Mouse (Mus musculus): ENCODE measurements at regions not wholly inside any gene's neighbourhood (a gene's known extent, or its start where the extent isn't known, plus 50 kb on each side); places are given as distances from the start of the nearest gene placed in this dataset.

DNA sequence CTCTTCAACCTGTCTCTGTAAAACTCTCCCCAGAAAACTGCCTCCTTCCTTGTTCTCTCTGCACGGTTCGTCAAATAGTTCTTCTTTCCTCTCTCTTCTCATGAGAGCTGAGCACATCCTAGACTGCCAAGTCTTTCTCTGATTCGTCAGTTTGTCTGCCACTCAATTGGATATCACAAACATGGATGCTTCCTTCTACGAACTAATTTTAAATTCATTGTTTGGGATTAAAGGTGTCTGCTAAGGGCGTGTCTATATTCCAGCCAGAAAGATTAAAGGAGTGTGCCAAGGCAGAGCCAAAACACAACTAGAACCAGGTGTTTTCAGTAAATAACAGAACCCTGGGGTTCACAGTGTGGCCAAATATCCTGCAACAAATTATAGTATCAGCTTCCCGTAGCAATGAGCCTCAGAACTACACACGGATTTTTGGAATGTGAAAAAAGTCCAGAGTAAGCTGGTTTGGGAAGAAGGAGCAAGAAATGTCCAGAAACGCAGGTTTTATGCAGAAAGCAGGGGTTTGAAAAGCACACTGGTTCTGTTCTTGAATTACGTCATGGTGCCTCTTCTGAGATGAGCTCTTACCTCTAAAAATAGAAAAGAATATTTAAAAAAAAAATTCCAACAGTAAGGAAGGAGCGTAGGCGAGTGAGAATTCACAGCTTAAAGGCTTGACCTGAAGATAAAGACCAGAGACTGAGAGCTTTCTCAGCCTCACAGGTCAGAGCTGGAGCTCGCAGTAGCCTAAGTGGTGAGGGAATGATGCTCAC is 206.0 kb upstream of the Jmjd1c start:
- H3K4me3 ChIP-seq (ENCODE audit: insufficient read depth, low read depth, low read length), result no peak overlapping the region
- no peaks in the 10 kb centered on the region for H3K4me1 ChIP-seq (ENCODE audit: control insufficient read depth, insufficient read depth, insufficient read length, low read length)
- no peak overlapping the region for H3K27ac ChIP-seq (replicated peaks; ENCODE audit: low read depth, low read length)

DNA sequence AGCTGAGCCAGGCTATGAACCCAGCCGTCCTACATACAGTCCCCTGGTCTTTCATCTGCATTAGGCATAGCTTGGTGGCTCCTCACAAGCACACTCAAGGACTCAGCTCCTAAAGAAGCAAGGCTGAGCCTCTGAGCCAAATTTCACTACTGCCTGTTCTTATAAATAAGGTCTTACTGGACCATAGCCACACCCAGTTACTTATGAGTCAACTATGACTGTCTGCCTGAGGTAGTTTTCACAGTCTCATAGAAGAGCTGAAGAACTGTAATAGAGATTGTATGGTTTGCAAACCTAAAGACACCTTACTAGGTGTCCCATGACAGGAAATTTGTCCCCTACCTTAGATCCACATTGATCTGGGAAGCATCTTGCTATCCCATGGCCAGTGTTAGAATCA is 204.1 kb upstream of the Jmjd1c start:
- no peak overlapping the region for H3K4me3 ChIP-seq (ENCODE audit: insufficient read depth, low read depth, low read length)
- no peak overlapping the region for H3K27ac ChIP-seq (replicated peaks; ENCODE audit: low read depth, low read length)
- H3K4me1 ChIP-seq (ENCODE audit: control insufficient read depth, insufficient read depth, insufficient read length, low read length), result no peaks in the 10 kb centered on the region

DNA sequence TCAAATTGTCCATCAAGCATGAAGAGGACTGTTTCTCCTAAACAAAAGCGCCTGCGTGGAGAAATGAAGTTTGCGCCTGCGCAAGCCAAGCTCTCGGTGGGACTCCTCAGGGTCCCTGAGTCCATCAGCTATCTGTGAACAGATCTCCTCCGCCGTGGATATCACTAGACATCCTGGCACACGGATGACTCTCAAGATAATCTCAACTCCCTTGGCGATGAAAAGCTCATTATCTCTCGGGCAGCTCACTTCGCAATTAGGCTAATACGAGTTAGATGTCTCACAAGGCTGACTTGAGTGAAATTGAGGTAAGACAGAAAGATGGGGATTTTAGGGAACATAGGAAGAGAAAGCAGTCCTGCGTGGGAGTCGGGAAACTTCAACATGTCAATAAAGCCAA is 202.1 kb upstream of the Jmjd1c start:
- Histone ChIP-seq H3K27ac (replicated peaks; ENCODE audit: low read depth, low read length) (no peak overlapping the region), H3K4me3 (ENCODE audit: insufficient read depth, low read depth, low read length) (no peak overlapping the region), H3K4me1 (ENCODE audit: control insufficient read depth, insufficient read depth, insufficient read length, low read length) (peaks cover 2% of the 10 kb centered on the region)

DNA sequence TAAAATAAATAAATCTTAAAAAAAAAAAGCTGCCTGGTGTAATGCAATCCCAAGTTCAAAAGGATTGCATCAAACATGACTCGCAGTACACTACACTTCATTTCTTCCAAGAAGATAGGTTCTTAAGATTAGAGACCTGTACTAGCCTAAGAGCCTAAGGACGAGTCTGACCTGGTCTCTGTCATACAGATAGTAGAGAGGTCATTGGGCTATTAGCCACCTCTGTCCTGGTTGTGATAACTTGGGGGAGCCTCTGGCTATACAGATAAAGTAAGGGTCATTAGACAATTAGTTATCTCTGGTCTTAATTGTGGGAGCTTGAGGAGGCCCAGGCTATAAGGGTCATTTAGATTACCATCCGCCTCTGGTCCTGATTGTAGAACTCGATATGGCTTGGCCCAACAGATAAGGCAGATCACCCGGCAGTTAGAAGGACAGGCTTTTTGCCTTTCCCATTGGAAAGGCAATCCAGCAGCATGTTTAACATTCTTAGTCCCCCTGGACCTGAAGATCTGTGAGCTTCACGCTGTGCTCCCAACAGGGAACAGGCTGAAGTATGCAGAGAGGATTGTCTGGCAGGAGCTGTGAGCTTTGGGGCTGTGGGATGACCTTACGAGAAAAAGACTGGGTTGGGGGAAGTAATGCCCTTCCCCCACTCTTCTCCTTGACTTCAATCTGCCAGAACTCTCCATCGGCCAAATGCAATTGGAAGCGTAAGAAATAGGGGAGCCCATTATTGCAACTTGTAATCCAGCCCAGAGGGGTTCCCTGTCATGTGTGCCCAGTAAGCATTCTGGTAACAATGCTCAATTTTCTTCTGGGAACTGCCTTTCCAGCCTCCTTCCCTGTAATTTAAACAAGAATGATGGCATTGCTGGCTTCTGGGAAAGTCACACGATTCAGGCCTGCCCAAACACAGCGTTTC is 199.0 kb upstream of the Jmjd1c start:
- Histone ChIP-seq H3K27ac (replicated peaks; ENCODE audit: low read depth, low read length) (no peak overlapping the region), H3K4me3 (ENCODE audit: insufficient read depth, low read depth, low read length) (no peak overlapping the region), H3K4me1 (ENCODE audit: control insufficient read depth, insufficient read depth, insufficient read length, low read length) (peaks cover 2% of the 10 kb centered on the region)

DNA sequence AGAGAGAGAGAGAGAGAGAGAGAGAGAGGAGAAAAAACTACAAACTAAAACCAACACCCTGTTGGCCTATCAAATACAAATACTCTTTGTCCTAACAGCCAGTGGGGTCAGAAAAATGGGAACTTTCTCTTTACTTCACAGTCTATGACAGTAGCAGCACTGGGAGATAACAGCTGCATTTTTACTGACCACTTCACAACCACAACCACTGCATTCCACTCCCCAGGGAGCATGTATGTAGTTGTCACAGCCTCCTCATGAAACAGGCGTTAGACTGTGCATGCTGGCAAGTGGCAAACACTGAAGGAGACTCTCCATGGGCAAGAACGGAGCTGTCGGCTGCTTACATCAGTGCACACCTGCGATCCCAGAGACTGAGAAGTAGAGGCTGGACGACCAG is 196.2 kb upstream of the Jmjd1c start:
- no peak overlapping the region for H3K4me3 ChIP-seq (ENCODE audit: insufficient read depth, low read depth, low read length)
- no peak overlapping the region for H3K27ac ChIP-seq (replicated peaks; ENCODE audit: low read depth, low read length)
- peaks cover 2% of the 10 kb centered on the region for H3K4me1 ChIP-seq (ENCODE audit: control insufficient read depth, insufficient read depth, insufficient read length, low read length)

DNA sequence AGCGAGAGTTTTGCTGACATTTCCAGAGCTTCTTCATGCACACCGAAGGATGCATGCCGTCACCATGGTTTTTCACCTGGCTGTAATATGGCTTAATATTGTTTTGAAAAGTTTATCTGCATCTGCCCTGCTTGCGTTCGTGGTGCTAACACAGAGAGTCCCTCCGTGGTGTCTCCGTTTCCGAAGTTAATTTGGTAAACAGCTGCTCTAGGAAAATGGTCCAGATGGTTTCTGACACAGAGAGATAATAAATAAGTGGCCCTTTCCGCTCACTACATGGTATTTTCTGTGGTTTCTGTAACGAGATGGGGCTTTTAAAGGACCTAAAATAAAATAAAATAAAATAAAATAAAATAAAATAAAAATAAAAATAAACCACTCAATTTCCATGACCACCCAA is 195.1 kb upstream of the Jmjd1c start:
- Histone ChIP-seq H3K4me3 (ENCODE audit: insufficient read depth, low read depth, low read length) (no peak overlapping the region), H3K27ac (replicated peaks; ENCODE audit: low read depth, low read length) (no peak overlapping the region), H3K4me1 (ENCODE audit: control insufficient read depth, insufficient read depth, insufficient read length, low read length) (peaks cover 2% of the 10 kb centered on the region)

DNA sequence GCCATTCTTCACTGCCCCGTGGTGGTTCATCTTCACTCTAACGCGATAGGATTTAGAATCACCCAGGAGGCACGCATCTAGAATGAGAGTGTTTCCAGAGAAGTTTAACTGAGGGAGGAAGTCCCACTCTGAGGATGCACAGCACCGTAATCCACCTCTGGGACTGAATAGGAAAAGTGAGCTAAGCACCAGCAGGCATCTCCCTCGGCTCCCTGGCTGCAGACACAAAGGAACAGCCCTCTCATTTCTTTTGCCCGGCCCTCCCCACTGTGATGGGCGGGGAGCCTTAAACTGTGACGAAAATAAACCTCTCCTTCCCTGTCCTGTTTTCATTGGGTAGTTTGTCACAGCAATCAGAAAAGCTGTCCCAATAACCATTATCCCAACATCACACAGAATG is 194.1 kb upstream of the Jmjd1c start:
- H3K27ac ChIP-seq (replicated peaks; ENCODE audit: low read depth, low read length), result no peak overlapping the region
- H3K4me1 ChIP-seq (ENCODE audit: control insufficient read depth, insufficient read depth, insufficient read length, low read length), result peaks cover 2% of the 10 kb centered on the region
- H3K4me3 ChIP-seq (ENCODE audit: insufficient read depth, low read depth, low read length), result peak overlapping the region; percentile 19; the same call in 1 of the 2 replicates

DNA sequence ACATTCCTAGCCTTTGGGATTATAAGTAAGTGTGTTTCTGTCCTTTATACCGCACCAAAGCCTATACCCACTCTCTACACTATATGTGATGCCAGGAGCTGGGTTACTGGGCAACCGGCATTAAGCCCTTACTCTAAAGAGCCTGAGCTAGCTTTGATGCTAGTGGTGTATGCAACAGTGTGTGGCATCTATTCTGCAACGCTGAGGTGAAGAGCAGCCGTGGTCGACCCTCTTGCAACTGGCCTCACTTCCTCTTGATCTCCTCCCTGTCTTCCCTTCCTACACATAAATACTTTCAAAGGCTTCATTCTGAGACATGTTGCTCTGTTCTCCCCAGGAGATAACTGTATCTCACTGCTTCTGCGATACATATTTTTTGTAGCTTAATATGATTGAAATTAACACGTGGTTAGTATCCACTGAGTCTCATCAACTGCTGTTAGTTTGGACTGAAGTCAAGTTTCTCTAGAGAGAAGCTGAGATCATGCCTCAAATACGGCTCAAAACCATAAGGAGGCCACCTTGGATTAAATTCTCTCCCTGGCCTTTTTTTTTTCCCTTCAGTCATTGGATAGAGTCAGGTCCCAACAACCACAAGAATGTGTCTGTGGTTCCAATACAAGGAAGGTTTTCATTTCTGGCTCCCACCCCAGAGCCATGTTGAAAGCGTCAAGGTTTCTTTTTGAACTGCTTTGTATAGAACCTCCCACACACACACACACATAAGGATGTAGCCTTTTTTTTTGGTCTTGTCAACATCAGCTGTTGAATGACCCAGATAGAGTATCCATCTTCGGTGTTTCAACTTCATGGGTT is 191.2 kb upstream of the Jmjd1c start:
- no peak overlapping the region for H3K27ac ChIP-seq (replicated peaks; ENCODE audit: low read depth, low read length)

DNA sequence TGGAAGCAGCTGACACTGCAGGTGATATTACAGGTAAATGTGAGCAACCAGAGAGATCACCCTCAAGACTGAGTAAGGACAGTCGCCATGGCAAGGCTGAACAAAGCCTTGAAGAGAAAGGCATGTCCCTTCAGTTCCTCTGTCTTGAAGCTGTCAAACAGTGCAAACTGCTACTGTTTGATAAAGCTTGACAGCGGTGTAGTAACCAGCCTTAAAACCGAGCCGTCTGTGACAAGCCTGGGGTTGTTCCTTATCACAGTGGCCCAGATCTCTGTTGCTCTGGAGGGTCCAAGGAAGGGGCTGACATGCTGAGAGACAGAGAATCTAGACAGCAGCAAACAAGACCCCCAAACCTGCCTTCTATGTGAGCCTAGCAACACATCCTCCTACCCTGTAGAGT is 188.1 kb upstream of the Jmjd1c start:
- H3K4me3 ChIP-seq (ENCODE audit: insufficient read depth, low read depth, low read length), result no peak overlapping the region
- H3K27ac ChIP-seq (replicated peaks; ENCODE audit: low read depth, low read length), result no peak overlapping the region
- H3K4me1 ChIP-seq (ENCODE audit: control insufficient read depth, insufficient read depth, insufficient read length, low read length), result peaks cover 3% of the 10 kb centered on the region; the same call in 1 of the 2 replicates

More for the DNA sequence above, 191.2 kb upstream of the Jmjd1c start:
- no peak overlapping the region for H3K4me3 ChIP-seq (ENCODE audit: insufficient read depth, low read depth, low read length)
- H3K4me1 ChIP-seq (ENCODE audit: control insufficient read depth, insufficient read depth, insufficient read length, low read length), result no peaks in the 10 kb centered on the region

DNA sequence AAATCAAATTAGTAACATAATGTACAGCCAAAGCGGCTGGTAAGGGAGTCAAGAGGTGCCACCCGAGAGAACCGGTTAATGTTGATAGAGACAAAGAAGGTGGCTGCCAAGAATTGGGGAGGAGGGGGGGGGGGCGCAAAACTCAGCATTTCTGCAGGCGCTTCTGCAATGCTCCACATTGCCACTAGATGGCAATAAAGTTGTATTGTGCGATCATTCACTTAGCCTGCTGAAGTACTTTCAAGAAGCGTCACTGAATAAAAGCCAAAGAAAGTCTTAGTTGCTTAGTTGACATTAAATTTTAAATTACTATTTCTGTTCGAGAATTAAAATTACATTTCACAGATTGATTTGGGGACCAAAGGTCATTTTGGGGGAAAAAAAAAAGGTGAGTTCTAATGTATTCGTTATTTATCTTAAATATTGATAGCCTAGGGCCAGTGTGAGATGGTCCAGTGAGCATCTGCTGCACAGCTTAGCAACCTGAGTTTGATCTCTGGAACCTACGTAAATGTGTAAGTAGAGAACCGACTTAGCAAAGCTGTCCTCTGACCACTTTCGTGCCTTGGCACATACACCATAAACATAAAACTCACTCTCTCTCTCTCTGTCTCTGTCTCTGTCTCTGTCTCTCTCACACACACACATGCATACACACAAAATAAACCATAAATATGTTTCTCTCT is 186.6 kb upstream of the Jmjd1c start:
- Histone ChIP-seq H3K27ac (replicated peaks; ENCODE audit: low read depth, low read length) (no peak overlapping the region), H3K4me1 (ENCODE audit: control insufficient read depth, insufficient read depth, insufficient read length, low read length) (peaks cover 3% of the 10 kb centered on the region; the same call in 1 of the 2 replicates), H3K4me3 (ENCODE audit: insufficient read depth, low read depth, low read length) (no peak overlapping the region)

DNA sequence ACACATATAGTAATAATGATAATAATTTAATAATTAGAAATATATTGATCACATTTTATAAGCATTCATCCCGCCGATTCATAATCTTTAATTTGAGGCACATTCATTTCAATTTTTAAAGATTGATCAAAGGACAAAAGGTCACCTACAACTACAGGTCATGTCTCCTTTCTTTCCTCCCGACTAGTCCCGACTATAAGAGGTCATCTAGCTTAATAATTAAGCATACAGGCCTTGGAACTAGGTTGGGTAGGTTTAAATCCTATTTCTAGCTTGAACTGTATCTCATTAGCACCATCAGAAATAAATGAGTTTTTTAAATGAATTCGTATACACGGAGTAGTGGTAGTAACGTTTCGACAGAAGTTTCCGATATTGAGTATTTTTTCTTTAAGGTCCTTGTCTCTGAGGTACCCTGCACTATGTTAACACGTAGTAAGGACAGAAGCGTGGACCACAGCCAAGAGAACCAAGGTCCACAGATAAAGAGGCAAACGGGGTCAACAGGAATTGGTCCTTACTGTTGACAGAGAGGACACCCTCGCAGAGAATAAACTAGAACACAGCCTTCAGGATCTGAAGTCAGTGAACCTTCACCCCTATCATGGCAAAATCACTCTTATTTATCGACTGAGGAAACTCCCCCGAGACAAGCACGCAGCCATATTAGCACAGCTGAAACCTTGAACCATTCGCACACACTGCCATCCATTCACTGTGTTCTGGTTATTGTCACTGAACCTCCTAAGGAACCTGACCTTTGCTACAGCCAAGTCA is 185.8 kb upstream of the Jmjd1c start:
- peaks cover 3% of the 10 kb centered on the region; the same call in 1 of the 2 replicates for H3K4me1 ChIP-seq (ENCODE audit: control insufficient read depth, insufficient read depth, insufficient read length, low read length)
- H3K27ac ChIP-seq (replicated peaks; ENCODE audit: low read depth, low read length), result peak overlapping the region; percentile 50
- no peak overlapping the region for H3K4me3 ChIP-seq (ENCODE audit: insufficient read depth, low read depth, low read length)

DNA sequence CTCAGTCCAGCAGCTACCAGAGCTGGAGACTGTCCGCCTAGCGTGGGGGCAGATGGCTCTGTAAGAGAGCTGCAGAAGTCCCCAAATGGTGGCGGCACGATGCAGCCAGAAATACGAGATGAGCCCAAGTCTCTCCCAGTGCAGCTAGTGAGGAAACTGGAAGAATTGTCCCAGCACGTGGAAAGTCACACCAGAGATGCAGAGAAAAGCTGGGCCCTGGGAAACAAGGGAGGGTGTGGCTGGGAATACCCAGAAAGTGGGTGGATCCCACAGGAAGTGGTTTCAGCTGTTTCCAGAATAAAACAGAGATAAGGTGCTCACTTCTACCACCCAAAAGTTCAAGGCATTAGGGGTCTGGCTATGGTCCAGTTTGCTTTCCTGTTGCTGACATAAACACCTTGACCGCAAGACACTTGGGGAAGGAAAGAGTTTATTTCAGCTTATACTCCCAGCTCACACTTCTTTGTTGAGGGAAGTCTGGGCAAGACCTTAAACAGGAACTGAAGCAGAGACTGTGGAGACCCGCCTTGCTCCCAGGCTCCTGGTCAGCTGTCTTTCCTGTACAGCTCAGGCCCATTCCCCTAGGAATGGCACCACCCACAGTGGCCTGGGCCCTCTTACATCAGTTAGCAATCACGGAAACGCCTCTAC is 184.5 kb upstream of the Jmjd1c start:
- Histone ChIP-seq H3K4me1 (ENCODE audit: control insufficient read depth, insufficient read depth, insufficient read length, low read length) (peaks cover 3% of the 10 kb centered on the region; the same call in 1 of the 2 replicates), H3K4me3 (ENCODE audit: insufficient read depth, low read depth, low read length) (no peak overlapping the region)

DNA sequence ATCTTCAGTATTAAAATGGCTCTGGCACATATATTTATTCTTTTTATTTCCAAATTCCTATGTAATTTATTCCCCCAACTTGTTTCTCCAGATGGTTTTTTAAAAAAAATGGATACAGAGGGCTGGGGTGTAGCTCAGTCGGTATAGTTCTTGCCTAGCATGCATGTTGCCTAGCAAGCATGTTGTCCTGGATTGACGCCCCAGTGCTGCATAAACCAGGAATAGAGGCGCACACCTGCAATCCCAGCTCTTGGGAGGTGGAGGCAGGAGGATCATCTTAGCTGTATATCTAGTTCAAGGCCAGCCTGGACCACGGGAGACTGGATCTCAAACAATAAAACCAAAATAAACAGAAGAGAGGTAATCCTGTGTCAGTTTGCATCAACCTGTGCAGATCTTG is 183.5 kb upstream of the Jmjd1c start:
- no peak overlapping the region for H3K4me3 ChIP-seq (ENCODE audit: insufficient read depth, low read depth, low read length)
- peaks cover 3% of the 10 kb centered on the region; the same call in 1 of the 2 replicates for H3K4me1 ChIP-seq (ENCODE audit: control insufficient read depth, insufficient read depth, insufficient read length, low read length)
- H3K27ac ChIP-seq (replicated peaks; ENCODE audit: low read depth, low read length), result no peak overlapping the region

More for the DNA sequence above, 184.5 kb upstream of the Jmjd1c start:
- H3K27ac ChIP-seq (replicated peaks; ENCODE audit: low read depth, low read length), result peak overlapping the region; percentile 39
